Mouse (Mus musculus) liver, adult 2 months (tissue): ENCODE data around the gene Arhgef17. TPM values are rescaled to one million over a fixed set of nuclear protein-coding genes. Genes with fewer than 3 reads are reported as not detected.

ENCODE experiments used
- DNase-seq: peaks from one replicate; pipeline ENCODE4 v3.0.0-alpha.2; 2011; ENCODE audit warnings: low read depth, low spot score; ENCODE audit errors: extremely low read depth
- H3K27ac ChIP-seq: fragments of 200-500 bp; replicated peaks from 2 replicates; pipeline ENCODE4 v1.5.1; 2012; ENCODE audit warnings: low read depth, mild to moderate bottlenecking, control low read depth, inconsistent platforms, low read length; ENCODE audit not compliant: insufficient read depth
- H3K27me3 ChIP-seq: fragments of 200-500 bp; 2 replicates; pipeline ENCODE4 v1.6.1; 2012; ENCODE audit warnings: mild to moderate bottlenecking, moderate library complexity, low read length, inconsistent platforms; ENCODE audit not compliant: control insufficient read depth, insufficient read depth
- H3K36me3 ChIP-seq: fragments of 200-500 bp; 2 replicates; pipeline ENCODE4 v1.6.1; 2012; ENCODE audit warnings: low read length, inconsistent platforms; ENCODE audit not compliant: control insufficient read depth, insufficient read depth
- H3K4me1 ChIP-seq: fragments of 200-500 bp; 2 replicates; pipeline ENCODE4 v1.6.1; 2011; ENCODE audit warnings: low read length; ENCODE audit not compliant: control insufficient read depth, insufficient read depth
- H3K4me3 ChIP-seq: fragments of 200-500 bp; 2 replicates; pipeline ENCODE4 v1.5.1; 2011; ENCODE audit warnings: low read depth, mild to moderate bottlenecking, control low read depth, low read length, moderate library complexity; ENCODE audit not compliant: insufficient read depth
- H3K79me2 ChIP-seq: fragments of 200-500 bp; 2 replicates; pipeline ENCODE4 v1.6.1; 2012; ENCODE audit warnings: inconsistent platforms, mild to moderate bottlenecking, low read length, moderate library complexity; ENCODE audit not compliant: control insufficient read depth, insufficient read depth
- H3K9ac ChIP-seq: fragments of 200-500 bp; 2 replicates; pipeline ENCODE4 v1.6.1; 2012; ENCODE audit warnings: low read depth, mild to moderate bottlenecking, control low read depth, inconsistent platforms, low read length
- CTCF ChIP-seq: fragments of 200-500 bp; IDR thresholded peaks from 2 replicates; pipeline ENCODE4 v1.5.1; 2011; ENCODE audit warnings: low read depth, low read length, control low read depth
- POLR2A ChIP-seq: fragments of 200-500 bp; IDR thresholded peaks from 2 replicates; pipeline ENCODE4 v1.6.1; 2011; ENCODE audit warnings: low read length, control low read depth; ENCODE audit not compliant: insufficient read depth; ENCODE audit errors: extremely low read depth
- WGBS: fragments of 180-500 bp; shearing (Covaris S2); methylation state at CpG from one replicate; pipeline ENCODE4 v1.1.7; 2018; 5-methylcytosine and 5-hydroxymethylcytosine counted together
- polyA plus RNA-seq: library from polyadenylated mRNA; depleted of rRNA; stranded (reverse); fragments of >200 nt; gene quantifications from 2 replicates; pipeline ENCODE4 v1.2.3, GENCODE M21; 2012
- total RNA-seq: library from RNA; depleted of rRNA; stranded (reverse); fragments of >200 nt; gene quantifications from 2 replicates; pipeline ENCODE4 v1.2.3, GENCODE M21; 2014

Gene Arhgef17
- total and polyA plus RNA-seq, 2 experiments, result 1.2 to 1.8 TPM

GRCm38 (mm10) chr7:100938106-100938505, 6.2 kb upstream of the Arhgef17 start:
- no peak overlapping the region for H3K9ac ChIP-seq
- TF ChIP-seq CTCF, result no peak
- no peak for TF ChIP-seq POLR2A
- no peaks in the 10 kb centered on the region for H3K27me3 ChIP-seq
- no peaks in the 10 kb centered on the region for H3K4me1 ChIP-seq
- H3K79me2 ChIP-seq, result no peaks in the 10 kb centered on the region
- WGBS, result 86% methylated on average over 16 of the region's 16 CpGs
- no peak overlapping the region for H3K4me3 ChIP-seq
- H3K27ac ChIP-seq, result no peak overlapping the region
- no peak for DNase-seq
- H3K36me3 ChIP-seq, result no peaks in the 10 kb centered on the region

- peak; percentile 51 for DNase-seq
- no peaks in the 10 kb centered on the region for H3K4me1 ChIP-seq
- H3K27me3 ChIP-seq, result peaks cover under 1% of the 10 kb centered on the region; the same call in 1 of the 2 replicates
- no peaks in the 10 kb centered on the region for H3K79me2 ChIP-seq
- no peak overlapping the region for H3K9ac ChIP-seq
- TF ChIP-seq POLR2A (no peak), CTCF (no peak)
- H3K27ac ChIP-seq, result no peak overlapping the region
- H3K36me3 ChIP-seq, result no peaks in the 10 kb centered on the region
- 22% methylated on average over 3 of the region's 3 CpGs for WGBS
- no peak overlapping the region for H3K4me3 ChIP-seq
Measured at GRCm38 (mm10) chr7:100937481-100937880, 5.6 kb upstream of the Arhgef17 start.

- Histone ChIP-seq H3K27me3 (peaks cover 21% of the 10 kb centered on the region), H3K4me3 (no peak overlapping the region), H3K4me1 (no peaks in the 10 kb centered on the region), H3K79me2 (no peaks in the 10 kb centered on the region), H3K36me3 (no peaks in the 10 kb centered on the region), H3K27ac (no peak overlapping the region), H3K9ac (no peak overlapping the region)
- no peak for TF ChIP-seq CTCF
- DNase-seq, result no peak
Measured at GRCm38 (mm10) chr7:100933520-100933919, 1.6 kb upstream of the Arhgef17 start.

DNA sequence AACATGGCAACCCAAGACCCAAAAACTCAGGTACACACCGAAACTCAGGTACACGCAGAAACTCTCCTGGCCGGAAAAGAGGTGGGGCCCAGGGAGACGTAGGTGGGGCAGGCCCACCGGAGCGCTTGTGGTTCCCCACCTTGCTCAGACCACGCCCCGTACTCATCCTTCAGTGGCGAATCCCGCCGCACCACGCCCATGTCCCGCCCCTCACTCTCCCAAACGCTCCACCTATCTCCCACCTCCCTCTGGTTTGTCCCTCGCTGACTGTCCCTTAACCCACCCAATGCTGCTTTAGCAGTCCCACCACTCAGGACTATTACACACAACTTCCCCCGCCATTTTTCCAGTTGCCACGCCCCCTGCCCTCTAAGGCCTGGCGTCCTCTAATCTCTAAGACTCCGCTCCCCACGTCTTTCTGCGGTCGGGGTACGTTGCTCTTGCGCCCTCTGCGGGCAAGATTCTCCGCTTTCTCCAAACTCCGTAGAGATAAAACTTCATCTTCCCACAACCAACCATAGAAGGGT, 637 bp upstream of the Arhgef17 start:
- Histone ChIP-seq H3K79me2 (no peaks in the 10 kb centered on the region), H3K27me3 (peaks cover 21% of the 10 kb centered on the region), H3K27ac (no peak overlapping the region), H3K4me1 (no peaks in the 10 kb centered on the region), H3K36me3 (no peaks in the 10 kb centered on the region), H3K9ac (no peak overlapping the region), H3K4me3 (peak overlapping the region; percentile 60; the same call in 1 of the 2 replicates)
- DNase-seq, result peak; percentile 30
- TF ChIP-seq POLR2A (no peak), CTCF (peak; percentile 78)
- 3% methylated on average over 27 of the region's 27 CpGs for WGBS

- DNase-seq, result no peak
- peak overlapping the region; percentile 73 for H3K9ac ChIP-seq
Measured at GRCm38 (mm10) chr7:100931316-100931925, 486 bp downstream of the Arhgef17 start.

GRCm38 (mm10) chr7:100930619-100931315, 1.1 kb downstream of the Arhgef17 start:
- H3K79me2 ChIP-seq, result no peaks in the 10 kb centered on the region
- H3K4me3 ChIP-seq, result peak overlapping the region; percentile 60
- H3K27me3 ChIP-seq, result peaks cover 21% of the 10 kb centered on the region
- H3K4me1 ChIP-seq, result no peaks in the 10 kb centered on the region
- no peak for DNase-seq
- no peak for TF ChIP-seq CTCF
- TF ChIP-seq POLR2A, result 0 out of 2 replicates have a peak, but pooled peaks have one; percentile 6
- H3K27ac ChIP-seq, result peak overlapping the region; percentile 70
- H3K36me3 ChIP-seq, result no peaks in the 10 kb centered on the region
- H3K9ac ChIP-seq, result peak overlapping the region; percentile 73
- 14% methylated on average over 53 of the region's 53 CpGs for WGBS

More at GRCm38 (mm10) chr7:100931316-100931925, 486 bp downstream of the Arhgef17 start:
- Histone ChIP-seq H3K36me3 (no peaks in the 10 kb centered on the region), H3K4me3 (peak overlapping the region; percentile 60), H3K27ac (peak overlapping the region; percentile 70), H3K27me3 (peaks cover 21% of the 10 kb centered on the region), H3K4me1 (no peaks in the 10 kb centered on the region), H3K79me2 (no peaks in the 10 kb centered on the region)
- TF ChIP-seq POLR2A, result no peak
- TF ChIP-seq CTCF, result no peak
- 2% methylated on average over 72 of the region's 73 CpGs for WGBS
